Mouse (Mus musculus) CD4-positive naive resting alpha-beta T cell, adult 76 days (primary cell): ENCODE data around the gene Gpr139. TPM values are rescaled to one million over a fixed set of nuclear protein-coding genes. Genes with fewer than 3 reads are reported as not detected.

Experiments used
- total RNA-seq: library from RNA; stranded (reverse); gene quantifications from one replicate; pipeline ENCODE4 v1.2.4, GENCODE M21; 2023

Gene Gpr139
- not detected for total RNA-seq

DNA sequence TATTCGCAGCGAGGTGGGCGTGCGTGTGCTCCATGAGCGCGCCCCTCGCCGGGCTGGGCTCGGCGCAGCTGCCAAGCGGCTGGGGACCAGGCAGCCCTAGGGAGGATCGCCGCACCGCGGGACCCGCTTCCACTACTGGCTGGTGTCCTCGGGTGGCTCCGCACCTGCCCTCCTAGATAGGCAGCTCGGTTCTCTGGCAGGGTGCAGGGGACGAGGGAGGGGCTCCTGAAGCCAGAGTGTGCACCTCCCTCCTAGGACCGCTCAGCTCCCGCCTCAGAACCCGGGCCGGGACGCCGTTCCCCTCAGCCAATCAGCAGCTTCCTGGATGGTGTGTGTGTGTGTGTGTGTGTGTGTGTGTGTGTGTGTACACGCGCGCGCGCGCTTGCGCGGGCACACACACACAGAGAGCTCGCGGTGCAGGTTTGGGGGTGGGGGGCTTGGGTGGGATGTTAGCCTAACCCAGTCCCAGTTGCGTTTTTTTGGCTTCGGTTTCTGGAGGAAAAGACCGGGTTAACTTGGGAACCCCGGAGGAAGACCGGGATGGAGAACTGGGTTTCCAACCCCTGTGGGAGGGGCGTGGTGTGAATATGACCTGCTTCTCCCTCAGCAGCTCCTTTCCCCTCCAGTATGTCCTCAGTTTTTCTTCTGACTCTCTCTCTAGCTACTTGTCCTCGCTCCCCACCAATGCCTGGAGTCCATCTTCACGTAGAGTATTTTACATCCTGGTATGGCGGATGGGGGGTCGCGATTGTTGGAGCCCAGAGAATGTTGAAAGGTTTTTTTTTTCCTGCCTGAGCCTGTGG lies at the start of gene Gpr139:
TSS of gene Gpr139 (minus strand) at position 263 of the 803 bp plus-strand sequence.

Other genes starting within 250 kb of the Gpr139 start
- gene Gprc5b, start 189.4 kb downstream of the Gpr139 start, total RNA-seq, result 10.6 TPM